Mouse (Mus musculus) liver, postnatal 0 days (tissue): ENCODE measurements around the gene Zc2hc1c.

Experiments used
- CTCF ChIP-seq: sonication (generic); IDR thresholded peaks from 2 replicates; pipeline ENCODE4 v1.5.1; 2016; ENCODE audit warnings: antibody characterized with exemption, low read depth
- EP300 ChIP-seq: IDR thresholded peaks from 2 replicates; pipeline ENCODE4 v1.6.1; 2016; ENCODE audit warnings: antibody characterized with exemption, low read depth, mild to moderate bottlenecking

DNA sequence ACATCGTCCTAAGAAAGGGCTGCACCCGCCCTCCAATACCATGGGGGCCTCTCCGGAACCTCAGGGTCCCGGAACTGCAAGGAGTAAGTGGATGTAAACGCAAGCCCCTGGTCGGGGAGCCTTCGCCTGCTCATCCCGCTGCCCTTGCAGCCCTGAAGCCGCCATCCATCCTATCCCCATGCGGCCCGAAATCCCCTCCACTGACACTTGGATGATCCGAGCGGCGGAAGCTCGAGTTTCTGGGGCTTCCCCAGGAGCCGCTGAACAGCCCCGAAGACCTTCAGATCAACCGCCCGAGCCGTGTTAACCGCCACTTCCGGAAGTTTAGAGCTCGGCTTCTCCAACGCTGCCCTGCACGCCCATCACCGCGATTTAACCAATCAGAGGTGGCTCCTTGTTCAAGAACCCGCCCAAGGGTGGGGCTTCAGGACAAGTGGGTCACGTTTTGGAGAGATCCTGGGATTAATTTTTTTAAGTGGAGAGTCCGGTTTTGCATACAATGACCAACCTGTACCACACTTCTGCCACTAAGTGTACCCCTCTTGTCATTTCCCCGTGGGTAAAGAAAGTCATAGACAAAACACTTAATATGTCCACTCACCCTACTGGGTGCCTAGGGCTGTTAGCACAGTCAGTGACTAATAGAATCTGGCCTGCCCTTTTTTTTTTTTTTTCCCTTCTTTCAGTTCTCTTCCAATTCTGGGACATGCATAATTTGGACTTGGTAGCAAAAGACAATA, 8.1 kb upstream of the Zc2hc1c start:
- TF ChIP-seq CTCF (no peak), EP300 (peak; percentile 72; the same call in 1 of the 2 replicates)
